Mouse (Mus musculus): ENCODE results near the gene Grin2c.

GRCm38 (mm10) chr11:115285282-115285681 lies 18.2 kb upstream of the Grin2c start:
- TF ChIP-seq MAFK (IDR thresholded peaks at IDR 0.05; ENCODE audit: borderline replicate concordance, low read depth, low read length) (no peak), EP300 (IDR thresholded peaks at IDR 0.05; ENCODE audit: low read depth in 1 of 2, low read length in 2 of 2) (no peak), CTCF (IDR thresholded peaks at IDR 0.05 in 2 of 3, conservative IDR thresholded peaks at IDR 0.05 in 1 of 3; ENCODE audit: control insufficient read depth in 1 of 3, insufficient read depth in 1 of 3, low read depth in 2 of 3, low read length in 3 of 3, poor library complexity in 1 of 3, severe bottlenecking in 1 of 3) (no peak), POLR2A (IDR thresholded peaks at IDR 0.05; ENCODE audit: control insufficient read depth in 1 of 2, insufficient read depth in 1 of 2, low read depth in 1 of 2, low read length in 2 of 2, poor library complexity in 1 of 2) (no peak), TAL1 (IDR thresholded peaks at IDR 0.05; ENCODE audit: low read length) (no peak), MXI1 (IDR thresholded peaks at IDR 0.05; ENCODE audit: low read depth, low read length) (no peak), USF1 (IDR thresholded peaks at IDR 0.05; ENCODE audit: low read depth, low read length) (no peak), E2F4 (IDR thresholded peaks at IDR 0.05; ENCODE audit: borderline replicate concordance, low read depth, low read length) (no peak), MEF2A (IDR thresholded peaks at IDR 0.05; ENCODE audit: extremely low read depth, insufficient replicate concordance, low read depth, low read length, poor library complexity, severe bottlenecking) (no peak)

Measured in MEL (cell line).